11 mouse cellular contexts compared by ENCODE assay signal in the genomic region with DNA sequence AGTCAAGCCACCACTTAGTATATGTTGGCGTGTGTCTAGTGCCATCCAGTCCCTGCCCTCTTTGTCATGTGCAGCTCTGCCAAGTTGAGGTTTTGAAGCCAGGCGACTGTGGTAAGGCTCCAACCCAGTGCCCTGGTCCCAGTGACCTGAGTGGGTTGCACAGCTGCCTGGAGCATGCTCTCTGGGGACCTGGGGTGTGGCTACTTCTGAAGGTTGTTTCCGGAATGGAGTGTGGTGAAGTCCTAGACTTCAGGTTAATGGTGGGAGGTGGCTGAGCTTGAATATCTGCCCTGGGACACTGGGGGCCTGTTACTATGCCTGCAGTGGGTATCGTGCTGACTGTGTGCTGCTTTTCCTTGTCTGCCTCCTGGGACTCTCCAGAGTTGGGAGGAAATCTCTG. TPM values are rescaled to one million over a fixed set of nuclear protein-coding genes. Genes with fewer than 3 reads are reported as not detected.
DNase-seq lines count a peak whose midpoint lies in the region; ATAC-seq and TF ChIP-seq lines count a peak whose summit lies in the region.
"Had no signal": no experiment of that assay in that cellular context is flagged by ENCODE, and none has a peak within 500 bp of the region (broad histone marks: within the 10 kb centered on the region; RNA-seq: fewer than 3 reads in every experiment).

No protein-coding gene starts in this region.

- H3K4me1 ChIP-seq in heart, embryonic 11.5 days (ENCODE audit: control insufficient read depth, insufficient read depth, low read length) = peaks cover 48% of the 10 kb centered on the region
- peaks cover 58% of the 10 kb centered on the region for H3K4me1 ChIP-seq in brown adipose tissue, adult 24 weeks (ENCODE audit: control insufficient read depth, insufficient read depth, insufficient read length, low read length)
- H3K4me1 ChIP-seq in intestine, postnatal 0 days (replicated peaks; ENCODE audit: control insufficient read depth, insufficient read depth, low read length) = peaks cover 28% of the 10 kb centered on the region
- H3K4me1 ChIP-seq in forebrain, embryonic 13.5 days = peaks cover 17% of the 10 kb centered on the region

- no peak overlapping the region for H3K4me3 ChIP-seq in heart, embryonic 11.5 days (ENCODE audit: low read depth, low read length)
- no peak overlapping the region for H3K4me3 ChIP-seq in brown adipose tissue, adult 24 weeks (ENCODE audit: insufficient read depth, low read depth, low read length)
- no peak overlapping the region for H3K4me3 ChIP-seq in intestine, postnatal 0 days (ENCODE audit: low read depth, low read length)
- no peak overlapping the region for H3K4me3 ChIP-seq in forebrain, embryonic 13.5 days
- H3K4me3 ChIP-seq: forebrain, embryonic 12.5 days; hindbrain, embryonic 15.5 days had no signal

- no peaks in the 10 kb centered on the region for H3K9me3 ChIP-seq in heart, embryonic 11.5 days (replicated peaks; ENCODE audit: control insufficient read depth, low read length)
- H3K9me3 ChIP-seq in intestine, postnatal 0 days (ENCODE audit: control insufficient read depth) = no peaks in the 10 kb centered on the region
- 0 out of 2 replicates have a peak, but pooled peaks cover 3% of the 10 kb centered on the region for H3K9me3 ChIP-seq in forebrain, embryonic 13.5 days (replicated peaks)
- H3K9me3 ChIP-seq: forebrain, embryonic 12.5 days; hindbrain, embryonic 15.5 days had no signal

- no peak overlapping the region for H3K4me2 ChIP-seq in heart, embryonic 11.5 days
- H3K4me2 ChIP-seq in intestine, postnatal 0 days (replicated peaks; ENCODE audit: low read depth) = no peak overlapping the region
- no peak overlapping the region for H3K4me2 ChIP-seq in forebrain, embryonic 13.5 days
- H3K4me2 ChIP-seq: forebrain, embryonic 12.5 days; hindbrain, embryonic 15.5 days had no signal

- no peak for DNase-seq in heart, postnatal 36 days
- peak; percentile 35 to 48 for DNase-seq in CD8-positive naive resting alpha-beta T cell, adult 2 months (ENCODE audit: low read depth in 2 of 2, low spot score in 2 of 2)
- DNase-seq in kidney, postnatal 14 days = no peak
- no peak for DNase-seq in kidney, postnatal 10 days
- DNase-seq: cerebellum, adult 18-20 months had no signal

- intact Hi-C loops in heart, postnatal 36 days (cut with DNase I) = loop anchor here (2.0 kb wide), 1 partner anchor 43 kb away; no protein-coding TSS in a partner anchor

- H3K27me3 ChIP-seq in heart, embryonic 11.5 days (ENCODE audit: control insufficient read depth, insufficient read depth, low read length) = no peaks in the 10 kb centered on the region
- H3K27me3 ChIP-seq in intestine, postnatal 0 days (replicated peaks; ENCODE audit: control insufficient read depth, insufficient read depth, low read length) = no peaks in the 10 kb centered on the region
- no peaks in the 10 kb centered on the region for H3K27me3 ChIP-seq in forebrain, embryonic 13.5 days
- H3K27me3 ChIP-seq: forebrain, embryonic 12.5 days; hindbrain, embryonic 15.5 days had no signal

- no peak for TF ChIP-seq CTCF in intestine, postnatal 0 days (IDR thresholded peaks at IDR 0.05; ENCODE audit: low read depth)

- peak overlapping the region; percentile 36; the same call in 1 of the 2 replicates for H3K27ac ChIP-seq in heart, embryonic 11.5 days (ENCODE audit: low read depth, low read length)
- H3K27ac ChIP-seq in brown adipose tissue, adult 24 weeks (replicated peaks; ENCODE audit: low read depth, low read length) = peak overlapping the region; percentile 53
- H3K27ac ChIP-seq in intestine, postnatal 0 days (ENCODE audit: low read depth, low read length) = 0 out of 2 replicates have a peak overlapping the region, but pooled peaks have one; percentile 15
- H3K27ac ChIP-seq in forebrain, embryonic 13.5 days = no peak overlapping the region
- H3K27ac ChIP-seq: forebrain, embryonic 12.5 days; hindbrain, embryonic 15.5 days had no signal

- ATAC-seq in heart, embryonic 11.5 days (replicated peaks; ENCODE audit: insufficient number of reproducible peaks, low FRiP score, low TSS enrichment) = no peak
- ATAC-seq in intestine, postnatal 0 days = no peak
- no peak for ATAC-seq in forebrain, embryonic 13.5 days

- H3K36me3 ChIP-seq in heart, embryonic 11.5 days (ENCODE audit: control insufficient read depth, insufficient read depth, low read length) = no peaks in the 10 kb centered on the region
- H3K36me3 ChIP-seq in intestine, postnatal 0 days (ENCODE audit: control insufficient read depth, insufficient read depth) = no peaks in the 10 kb centered on the region
- no peaks in the 10 kb centered on the region; the same call in 1 of the 2 replicates for H3K36me3 ChIP-seq in forebrain, embryonic 13.5 days (ENCODE audit: poor library complexity, severe bottlenecking)
- H3K36me3 ChIP-seq: forebrain, embryonic 12.5 days; hindbrain, embryonic 15.5 days had no signal

- WGBS in heart, embryonic 11.5 days (ENCODE audit: insufficient replicate concordance) = 61% methylated on average over 4 of the region's 4 CpGs
- WGBS in intestine, postnatal 0 days = 61% methylated on average over 4 of the region's 4 CpGs
- WGBS in forebrain, embryonic 13.5 days = 88% methylated on average over 4 of the region's 4 CpGs

- no peak overlapping the region for H3K9ac ChIP-seq in heart, embryonic 11.5 days (ENCODE audit: low read depth, low read length)
- H3K9ac ChIP-seq in intestine, postnatal 0 days (ENCODE audit: low read depth, low read length) = no peak overlapping the region
- no peak overlapping the region for H3K9ac ChIP-seq in forebrain, embryonic 13.5 days
- H3K9ac ChIP-seq: forebrain, embryonic 12.5 days; hindbrain, embryonic 15.5 days had no signal

RNA-seq across cellular contexts. Expression of gene Tanc1, which starts 18.0 kb away (rescaled TPM):
- polyA plus RNA-seq in heart, embryonic 11.5 days (2014; fragmentation: Nextera tagmentation; extraction: Ambion mirVana) = 26.0 and 30.6 TPM in 2 replicates
- total RNA-seq in heart, postnatal 36 days (2021) = 10 to 100 TPM; 26.6 to 29.8 TPM
- 9.7 and 12.9 TPM in 2 replicates for polyA plus RNA-seq in brown adipose tissue, adult 24 weeks (2012; ENCODE audit: insufficient read depth, insufficient read length, missing spikeins)
- 8.5 and 10.1 TPM in 2 replicates for polyA plus RNA-seq in intestine, postnatal 0 days (2015; fragmentation: Nextera tagmentation; extraction: Ambion mirVana)
- polyA plus RNA-seq in forebrain, embryonic 13.5 days (2015; fragmentation: Nextera tagmentation; extraction: Ambion mirVana) = 12.7 and 16.8 TPM in 2 replicates

Comparison
In these comparisons a context has a peak if more than half of its experiments do, and no peak if none do; other contexts are left out.
1. DNase-seq: peak in CD8-positive naive resting alpha-beta T cell, adult 2 months (2 of 2); none in heart, postnatal 36 days (0 of 2), kidney, postnatal 14 days (single experiment) and kidney, postnatal 10 days (single experiment).